Mouse (Mus musculus) hindbrain, embryonic 10.5 days (tissue): ENCODE results near the gene Atrip. TPM values are rescaled to one million over a fixed set of nuclear protein-coding genes. Genes with fewer than 3 reads are reported as not detected.

Experiments used
- DNase-seq: peaks from one replicate; pipeline ENCODE4 v3.0.0-alpha.2; 2017; ENCODE audit warnings: low spot score
- H3K27ac ChIP-seq: fragments of 300-500 bp; sonication (generic); 2 replicates; pipeline ENCODE4 v1.5.1; 2016; ENCODE audit warnings: mild to moderate bottlenecking, moderate library complexity
- H3K27me3 ChIP-seq: fragments of 300-500 bp; sonication (generic); 2 replicates; pipeline ENCODE4 v1.6.1; 2016; ENCODE audit warnings: mild to moderate bottlenecking; ENCODE audit not compliant: poor library complexity, insufficient read depth, severe bottlenecking
- H3K36me3 ChIP-seq: fragments of 300-500 bp; sonication (generic); 2 replicates; pipeline ENCODE4 v1.6.1; 2016; ENCODE audit warnings: mild to moderate bottlenecking, moderate library complexity
- H3K4me1 ChIP-seq: fragments of 300-500 bp; sonication (generic); replicated peaks from 2 replicates; pipeline ENCODE4 v1.6.1; 2016; ENCODE audit warnings: mild to moderate bottlenecking
- H3K4me3 ChIP-seq: fragments of 300-500 bp; sonication (generic); 2 replicates; pipeline ENCODE4 v1.5.1; 2016; ENCODE audit warnings: mild to moderate bottlenecking, moderate library complexity
- H3K9me3 ChIP-seq: fragments of 300-500 bp; sonication (generic); 2 replicates; pipeline ENCODE4 v1.6.1; 2016; ENCODE audit warnings: mild to moderate bottlenecking, moderate library complexity
- WGBS: fragments of 180-500 bp; shearing (Covaris S2); methylation state at CpG from one replicate; pipeline ENCODE4 v1.1.7; 2016; 5-methylcytosine and 5-hydroxymethylcytosine counted together
- polyA plus RNA-seq: library from polyadenylated mRNA; unstranded; fragments of >200 nt; fragmentation: Nextera tagmentation; extraction: Ambion mirVana; gene quantifications from 2 replicates; pipeline ENCODE4 v1.2.1, GENCODE M21; 2016

Gene Atrip
- polyA plus RNA-seq, 1 experiment from 2014 or later = 30.5 TPM

DNA sequence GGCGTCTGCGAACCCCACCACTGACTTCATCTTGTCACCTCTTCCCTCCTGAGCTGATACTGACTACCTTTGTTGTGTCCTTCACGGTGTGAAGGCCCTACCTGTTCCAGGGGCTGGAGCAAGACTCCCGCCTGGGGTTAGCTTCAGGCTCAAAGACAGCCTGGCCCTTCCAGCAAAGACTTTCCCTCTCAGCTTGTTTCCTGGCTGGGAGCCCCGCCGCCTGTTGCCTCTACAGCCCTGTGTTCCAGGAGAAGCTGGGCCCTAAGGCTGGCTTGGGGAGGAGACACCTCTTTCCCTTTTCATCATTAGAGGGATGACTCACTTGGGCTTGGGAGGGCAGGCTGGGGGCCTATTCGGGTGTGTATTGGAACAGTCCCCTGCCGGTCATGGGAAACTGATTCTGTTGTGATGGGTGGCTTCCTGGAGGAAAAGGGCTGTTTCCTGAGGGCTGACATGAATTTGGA is 35.0 kb downstream of the Atrip start:
- Histone ChIP-seq H3K27me3 (peaks cover 17% of the 10 kb centered on the region; the same call in 1 of the 2 replicates), H3K9me3 (no peaks in the 10 kb centered on the region), H3K4me3 (peak overlapping the region; percentile 75), H3K27ac (peak overlapping the region; percentile 89), H3K36me3 (no peaks in the 10 kb centered on the region), H3K4me1 (peaks cover 32% of the 10 kb centered on the region)
- 20% methylated on average over 8 of the region's 8 CpGs for WGBS
- no peak for DNase-seq

DNA sequence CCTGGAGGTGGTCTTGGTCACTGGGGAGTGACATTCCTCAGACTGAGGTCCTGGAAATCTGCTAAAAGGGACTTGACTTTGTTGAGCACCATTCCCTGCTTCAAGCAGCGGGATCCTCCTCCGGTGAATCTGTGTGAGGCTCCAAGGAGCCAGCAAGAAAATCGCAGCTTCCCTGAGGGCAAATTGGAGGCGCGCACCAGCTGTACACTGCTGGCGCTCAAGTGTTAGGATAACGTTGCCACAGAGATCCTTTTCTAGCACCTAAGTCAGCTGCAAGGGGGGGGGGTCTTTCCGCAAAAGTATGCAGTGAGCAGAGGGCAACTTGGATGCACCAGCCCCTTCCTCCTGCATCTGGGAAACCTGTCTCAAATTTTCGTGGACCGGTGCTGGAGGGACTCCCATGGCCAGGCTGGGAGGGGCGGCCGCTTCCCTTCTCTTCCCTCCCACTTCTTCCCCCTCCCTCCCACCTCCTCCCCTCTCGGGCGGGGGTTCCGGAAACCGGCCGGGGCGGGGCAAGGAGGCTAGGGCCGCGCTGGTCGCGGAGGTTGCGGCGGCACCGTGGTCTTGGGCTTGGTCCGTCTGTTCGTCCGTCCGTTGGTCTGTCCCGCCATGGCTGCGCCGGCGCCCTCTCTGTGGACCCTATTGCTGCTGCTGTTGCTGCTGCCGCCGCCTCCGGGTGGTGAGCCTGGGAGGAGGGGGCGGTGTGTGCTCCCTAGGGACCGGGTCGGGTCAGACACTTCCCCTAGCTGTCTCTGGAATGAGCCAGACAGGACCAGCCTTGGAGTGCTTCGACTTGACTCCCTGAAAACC is 35.6 kb downstream of the Atrip start, which contains the start of gene Shisa5:
Gene Shisa5, plus strand, starts transcription at position 480 of the 810 bp plus-strand sequence.
- Histone ChIP-seq H3K4me1 (peaks cover 32% of the 10 kb centered on the region), H3K27me3 (peaks cover 17% of the 10 kb centered on the region; the same call in 1 of the 2 replicates), H3K27ac (peak within 1 kb of the TSS; percentile 89), H3K4me3 (peak within 1 kb of the TSS; percentile 75), H3K36me3 (no peaks in the 10 kb centered on the region), H3K9me3 (no peaks in the 10 kb centered on the region)
- under 1% methylated on average over 40 of the region's 40 CpGs for WGBS
- DNase-seq = peak; percentile 77

- Histone ChIP-seq H3K27me3 (0 out of 2 replicates have a peak, but pooled peaks cover 1% of the 10 kb centered on the region), H3K4me1 (no peaks in the 10 kb centered on the region), H3K4me3 (no peak overlapping the region), H3K9me3 (no peaks in the 10 kb centered on the region), H3K36me3 (no peaks in the 10 kb centered on the region; the same call in 1 of the 2 replicates), H3K27ac (no peak overlapping the region)
- WGBS = 83% methylated on average over 6 of the region's 6 CpGs
- no peak for DNase-seq
Measured at GRCm38 (mm10) chr9:109032435-109032834, 41.5 kb downstream of the Atrip start.

DNA sequence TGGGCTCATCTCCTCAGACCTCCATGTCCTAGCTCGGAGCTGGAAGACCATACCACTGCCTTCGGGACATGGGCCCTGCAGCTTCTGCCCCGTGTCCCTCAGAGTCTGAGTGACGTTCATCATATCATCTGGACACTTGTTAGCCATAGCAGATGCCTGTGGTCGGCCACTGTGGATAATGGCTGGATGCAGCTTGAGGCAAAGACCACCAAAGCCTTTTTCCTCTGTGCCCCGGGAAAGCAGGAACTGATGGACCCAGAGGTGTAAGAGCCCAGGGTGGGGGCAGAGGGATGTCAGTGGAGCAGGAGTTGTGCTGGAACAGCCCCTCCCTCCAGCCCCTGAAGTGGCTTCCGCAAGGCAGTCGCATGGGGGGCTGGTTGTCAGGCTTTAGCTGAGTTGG is 42.2 kb downstream of the Atrip start:
- no peaks in the 10 kb centered on the region for H3K27me3 ChIP-seq
- no peak overlapping the region for H3K4me3 ChIP-seq
- no peak for DNase-seq
- H3K36me3 ChIP-seq = no peaks in the 10 kb centered on the region; the same call in 1 of the 2 replicates
- WGBS = 83% methylated on average over 8 of the region's 8 CpGs
- H3K9me3 ChIP-seq = no peaks in the 10 kb centered on the region
- H3K4me1 ChIP-seq = no peaks in the 10 kb centered on the region
- H3K27ac ChIP-seq = no peak overlapping the region

DNA sequence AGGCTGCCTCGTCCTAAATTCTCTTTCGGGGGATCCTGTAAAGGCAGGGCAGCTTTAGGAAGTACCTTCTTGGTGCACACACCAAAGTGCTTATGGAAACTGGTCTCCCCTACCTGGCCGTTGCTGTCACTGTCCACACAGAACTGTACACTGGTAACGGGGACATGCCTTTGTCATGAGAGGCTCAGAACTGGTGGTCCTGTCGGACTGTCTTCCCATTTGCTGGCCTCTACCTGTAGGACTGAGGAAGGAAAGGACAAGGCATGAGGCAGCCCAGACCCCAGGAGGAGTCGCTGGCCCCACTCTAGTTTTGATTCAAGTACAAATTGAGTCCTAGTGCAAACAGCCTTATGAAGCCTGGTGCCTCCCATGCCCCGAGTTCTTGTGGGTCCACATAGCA is 42.9 kb downstream of the Atrip start:
- Histone ChIP-seq H3K27me3 (no peaks in the 10 kb centered on the region), H3K27ac (no peak overlapping the region), H3K4me1 (no peaks in the 10 kb centered on the region), H3K36me3 (no peaks in the 10 kb centered on the region; the same call in 1 of the 2 replicates), H3K9me3 (no peaks in the 10 kb centered on the region), H3K4me3 (no peak overlapping the region)
- DNase-seq = no peak
- WGBS = 91% methylated on average over 7 of the region's 7 CpGs

DNA sequence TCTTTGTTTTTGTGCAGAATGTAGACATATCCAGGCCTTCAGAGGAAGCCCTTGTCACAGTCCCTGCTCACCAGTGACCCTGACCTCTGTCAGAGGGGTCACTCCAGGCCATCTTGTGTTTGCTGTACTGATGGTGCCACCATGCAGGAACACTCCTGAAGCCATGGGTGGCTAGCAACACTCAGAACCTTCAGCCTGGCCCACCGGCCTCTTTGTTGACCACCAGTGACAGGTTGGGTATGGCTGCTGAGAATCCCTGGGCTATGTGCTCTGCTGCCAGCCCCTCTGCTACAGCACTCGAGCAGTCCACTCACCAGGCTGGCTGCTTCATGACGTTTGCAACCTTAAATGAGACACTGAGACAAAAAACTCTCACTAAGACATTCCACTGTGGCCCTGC is 43.6 kb downstream of the Atrip start:
- no peaks in the 10 kb centered on the region for H3K4me1 ChIP-seq
- no peak overlapping the region for H3K27ac ChIP-seq
- H3K27me3 ChIP-seq = no peaks in the 10 kb centered on the region
- H3K9me3 ChIP-seq = no peaks in the 10 kb centered on the region
- WGBS = 76% methylated on average over 3 of the region's 3 CpGs
- no peak overlapping the region for H3K4me3 ChIP-seq
- H3K36me3 ChIP-seq = no peaks in the 10 kb centered on the region; the same call in 1 of the 2 replicates
- DNase-seq = no peak

GRCm38 (mm10) chr9:109028919-109029318 is 45.0 kb downstream of the Atrip start:
- no peaks in the 10 kb centered on the region; the same call in 1 of the 2 replicates for H3K36me3 ChIP-seq
- H3K27me3 ChIP-seq = no peaks in the 10 kb centered on the region
- H3K9me3 ChIP-seq = no peaks in the 10 kb centered on the region
- no peak overlapping the region for H3K27ac ChIP-seq
- WGBS = 79% methylated on average over 5 of the region's 5 CpGs
- no peaks in the 10 kb centered on the region for H3K4me1 ChIP-seq
- no peak overlapping the region for H3K4me3 ChIP-seq
- DNase-seq = no peak

- Histone ChIP-seq H3K9me3 (no peaks in the 10 kb centered on the region), H3K27me3 (no peaks in the 10 kb centered on the region), H3K36me3 (no peaks in the 10 kb centered on the region; the same call in 1 of the 2 replicates), H3K4me1 (no peaks in the 10 kb centered on the region), H3K4me3 (no peak overlapping the region), H3K27ac (no peak overlapping the region)
- no peak for DNase-seq
- 83% methylated on average over 3 of the region's 3 CpGs for WGBS
Measured at GRCm38 (mm10) chr9:109028421-109028820, 45.5 kb downstream of the Atrip start.

DNA sequence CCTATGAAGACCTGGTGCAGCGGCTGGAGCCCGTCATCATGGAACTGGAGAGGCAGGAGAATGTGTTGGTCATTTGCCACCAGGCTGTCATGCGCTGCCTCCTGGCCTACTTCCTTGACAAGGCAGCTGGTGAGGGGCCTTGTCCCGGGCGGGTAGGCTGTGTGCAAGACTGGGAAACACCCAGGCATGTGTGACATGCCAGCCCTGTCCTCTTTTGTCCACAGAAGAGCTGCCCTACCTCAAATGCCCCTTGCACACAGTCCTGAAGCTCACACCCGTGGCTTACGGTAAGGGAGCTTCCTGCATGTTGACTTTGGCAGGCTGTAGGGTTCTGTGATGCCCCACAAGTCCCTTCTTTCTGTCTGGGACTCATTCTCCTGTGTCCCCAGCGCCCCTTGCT is 46.4 kb downstream of the Atrip start:
- no peak overlapping the region for H3K27ac ChIP-seq
- no peak overlapping the region for H3K4me3 ChIP-seq
- H3K9me3 ChIP-seq = no peaks in the 10 kb centered on the region
- no peaks in the 10 kb centered on the region for H3K4me1 ChIP-seq
- H3K36me3 ChIP-seq = no peaks in the 10 kb centered on the region; the same call in 1 of the 2 replicates
- H3K27me3 ChIP-seq = no peaks in the 10 kb centered on the region
- DNase-seq = no peak
- WGBS = 87% methylated on average over 8 of the region's 8 CpGs

GRCm38 (mm10) chr9:109022866-109023685 is 50.8 kb downstream of the Atrip start:
- H3K27me3 ChIP-seq = no peaks in the 10 kb centered on the region
- no peaks in the 10 kb centered on the region for H3K4me1 ChIP-seq
- H3K9me3 ChIP-seq = no peaks in the 10 kb centered on the region
- 94% methylated on average over 17 of the region's 17 CpGs for whole genome bisulfite sequencing
- no peak overlapping the region for H3K4me3 ChIP-seq
- no peak for DNase-seq
- H3K27ac ChIP-seq = no peak overlapping the region
- no peaks in the 10 kb centered on the region; the same call in 1 of the 2 replicates for H3K36me3 ChIP-seq

- H3K27ac ChIP-seq = no peak overlapping the region
- H3K4me1 ChIP-seq = no peaks in the 10 kb centered on the region
- no peaks in the 10 kb centered on the region for H3K36me3 ChIP-seq
- DNase-seq = no peak
- H3K27me3 ChIP-seq = no peaks in the 10 kb centered on the region
- H3K4me3 ChIP-seq = no peak overlapping the region
- no peaks in the 10 kb centered on the region for H3K9me3 ChIP-seq
- 88% methylated on average over 4 of the region's 4 CpGs for WGBS
Measured at GRCm38 (mm10) chr9:109021428-109021827, 52.5 kb downstream of the Atrip start.

DNA sequence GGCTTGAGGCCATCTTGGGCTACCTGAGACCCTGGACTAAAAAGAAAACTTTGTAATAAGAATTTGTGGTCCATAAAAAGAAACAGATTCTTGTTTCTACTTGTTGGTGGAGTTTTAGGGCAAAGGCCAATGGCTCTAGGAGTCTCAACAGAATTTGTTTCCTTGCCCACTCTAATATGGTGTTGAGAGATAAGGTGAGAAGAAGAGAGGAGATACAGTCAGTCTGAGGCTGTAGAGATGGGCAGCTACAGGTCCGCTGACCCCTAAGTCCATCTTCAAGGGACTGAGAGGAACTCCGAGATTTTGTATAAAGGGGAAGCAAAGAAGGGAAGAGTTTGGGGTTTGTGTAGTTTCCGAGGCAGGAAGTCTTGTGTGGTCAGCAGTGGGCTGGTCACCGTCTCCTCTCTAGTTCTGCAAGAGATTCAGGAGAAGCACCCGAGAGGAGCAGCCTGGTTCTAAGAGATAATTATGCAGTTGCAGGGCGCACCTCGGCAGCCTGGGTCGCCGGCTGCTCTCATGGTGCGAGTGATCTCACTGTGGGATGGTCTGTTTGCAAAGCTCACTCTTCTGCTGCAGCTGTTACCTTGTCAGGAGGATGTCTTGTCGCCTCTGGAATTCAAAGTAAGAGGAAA is 56.8 kb downstream of the Atrip start:
- DNase-seq = no peak
- 70% methylated on average over 11 of the region's 11 CpGs for WGBS
- H3K27me3 ChIP-seq = no peaks in the 10 kb centered on the region

More for the DNA sequence above, 56.8 kb downstream of the Atrip start:
- Histone ChIP-seq H3K4me3 (no peak overlapping the region), H3K36me3 (no peaks in the 10 kb centered on the region), H3K27ac (no peak overlapping the region), H3K9me3 (no peaks in the 10 kb centered on the region), H3K4me1 (no peaks in the 10 kb centered on the region)
